Mouse (Mus musculus): ENCODE measurements around the gene Gm6121. TPM values are rescaled to one million over a fixed set of nuclear protein-coding genes. Genes with fewer than 3 reads are reported as not detected.
"Not testable (repeated sequence)": the region's sequence is repeated elsewhere in the genome, so short reads cannot be mapped to it uniquely, and the experiment has no call there.

The Gm6121 gene
- not detected in 2 replicates for polyA plus RNA-seq (2014; fragmentation: Nextera tagmentation; extraction: Ambion mirVana)

GRCm38 (mm10) chrX:26935597-26935996 is at the start of gene Gm6121:
Gene Gm6121, minus strand, starts transcription at chrX:26935697.
- H3K9ac ChIP-seq (ENCODE audit: low read depth, low read length); H3K36me3 ChIP-seq (ENCODE audit: control insufficient read depth, insufficient read depth, low read length); H3K27me3 ChIP-seq (ENCODE audit: control insufficient read depth, insufficient read depth, low read length); H3K9me3 ChIP-seq (ENCODE audit: control insufficient read depth, low read length); H3K4me2 ChIP-seq (replicated peaks; ENCODE audit: low read depth, low read length); H3K4me1 ChIP-seq (ENCODE audit: control insufficient read depth, insufficient read depth, low read length); ATAC-seq (ENCODE audit: low FRiP score, low TSS enrichment); H3K27ac ChIP-seq (ENCODE audit: low read depth, low read length); H3K4me3 ChIP-seq (ENCODE audit: low read length): not testable (repeated sequence)
- WGBS = no CpG with 5 or more reads among the region's 5 CpGs

Other genes with a start within 250 kb of the Gm6121 start
- gene Gm14525, start 233.1 kb downstream of the Gm6121 start, polyA plus RNA-seq (2014; fragmentation: Nextera tagmentation; extraction: Ambion mirVana) = not detected in 2 replicates

Measured in kidney, embryonic 14.5 days (tissue).